Mouse (Mus musculus) liver, embryonic 14.5 days (tissue): ENCODE data around the gene Tns3. TPM values are rescaled to one million over a fixed set of nuclear protein-coding genes. Genes with fewer than 3 reads are reported as not detected.

Experiments
- ATAC-seq: fragments of 200-750 bp; cut with Nextera tagmentation; 2 replicates; pipeline ENCODE4 v1.8.0; 2017; ENCODE audit warnings: moderate number of reproducible peaks, mild to moderate bottlenecking, moderate library complexity; ENCODE audit not compliant: insufficient read depth
- DNase-seq, 3 experiments: peaks; one replicate each; pipeline ENCODE4 v3.0.0-alpha.2; 2012 to 2013; ENCODE audit warnings: low read depth in 3 of 3, low spot score in 3 of 3
- H3K27ac ChIP-seq: fragments of 300-500 bp; sonication (generic); 2 replicates; pipeline ENCODE4 v1.5.1; 2014; ENCODE audit warnings: moderate library complexity, mild to moderate bottlenecking, control low read depth, inconsistent platforms
- H3K27me3 ChIP-seq: fragments of 300-500 bp; sonication (generic); 2 replicates; pipeline ENCODE4 v1.6.1; 2014; ENCODE audit warnings: mild to moderate bottlenecking, low read length, moderate library complexity; ENCODE audit not compliant: control insufficient read depth, insufficient read depth
- H3K36me3 ChIP-seq: fragments of 300-500 bp; sonication (generic); replicated peaks from 2 replicates; pipeline ENCODE4 v1.6.1; 2014; ENCODE audit warnings: low read depth; ENCODE audit not compliant: control insufficient read depth, insufficient read depth
- H3K4me1 ChIP-seq, 2 experiments: fragments of 200-500 bp in 1 of 2; fragments of 300-500 bp in 1 of 2; sonication (generic) in 1 of 2; replicated peaks; 2 replicates each; pipeline ENCODE4 v1.6.1; 2012 to 2014; ENCODE audit warnings: antibody characterized with exemption in 1 of 2, inconsistent platforms in 1 of 2, low read length in 1 of 2; ENCODE audit not compliant: control insufficient read depth in 2 of 2, insufficient read depth in 2 of 2
- H3K4me2 ChIP-seq: fragments of 300-500 bp; sonication (generic); 2 replicates; pipeline ENCODE4 v1.6.1; 2014; ENCODE audit warnings: low read depth, mild to moderate bottlenecking, control low read depth, moderate library complexity
- H3K4me3 ChIP-seq, 2 experiments: fragments of 200-500 bp in 1 of 2; fragments of 300-500 bp in 1 of 2; sonication (generic) in 1 of 2; 2 replicates each; pipeline ENCODE4 v1.5.1; 2012 to 2014; ENCODE audit warnings: low read depth in 2 of 2, low read length in 2 of 2, mild to moderate bottlenecking in 2 of 2, control low read depth in 1 of 2, inconsistent platforms in 1 of 2, moderate library complexity in 1 of 2; ENCODE audit not compliant: insufficient read depth in 1 of 2
- H3K9ac ChIP-seq: fragments of 300-500 bp; sonication (generic); replicated peaks from 2 replicates; pipeline ENCODE4 v1.6.1; 2014; ENCODE audit warnings: mild to moderate bottlenecking, control low read depth, moderate library complexity
- H3K9me3 ChIP-seq: fragments of 300-500 bp; sonication (generic); 2 replicates; pipeline ENCODE4 v1.6.1; 2016; ENCODE audit warnings: low read length, mixed read lengths; ENCODE audit not compliant: control insufficient read depth
- CTCF ChIP-seq: IDR thresholded peaks from 2 replicates; pipeline ENCODE4 v1.5.1; 2016; ENCODE audit warnings: antibody characterized with exemption, low read depth, control low read depth
- EP300 ChIP-seq: IDR thresholded peaks from 2 replicates; pipeline ENCODE4 v1.6.1; 2016; ENCODE audit warnings: antibody characterized with exemption, low read depth
- WGBS: fragments of 180-500 bp; shearing (Covaris S2); extraction: QIAGEN DNeasy Blood & Tissue Kit; methylation state at CpG from one replicate; pipeline ENCODE4 v1.1.7; 2014; ENCODE audit not compliant: insufficient replicate concordance; 5-methylcytosine and 5-hydroxymethylcytosine counted together
- polyA plus RNA-seq, 2 experiments: library from polyadenylated mRNA; depleted of rRNA in 1 of 2; stranded (reverse) in 1 of 2; unstranded in 1 of 2; fragments of >200 nt; fragmentation: Nextera tagmentation in 1 of 2; extraction: Ambion mirVana in 1 of 2; gene quantifications; 2 replicates each; pipeline versions ENCODE4 v1.2.1 to v1.2.3; 2012 to 2014

The Tns3 gene
- polyA plus RNA-seq, 2 experiments: 2.0 to 3.0 TPM

DNA sequence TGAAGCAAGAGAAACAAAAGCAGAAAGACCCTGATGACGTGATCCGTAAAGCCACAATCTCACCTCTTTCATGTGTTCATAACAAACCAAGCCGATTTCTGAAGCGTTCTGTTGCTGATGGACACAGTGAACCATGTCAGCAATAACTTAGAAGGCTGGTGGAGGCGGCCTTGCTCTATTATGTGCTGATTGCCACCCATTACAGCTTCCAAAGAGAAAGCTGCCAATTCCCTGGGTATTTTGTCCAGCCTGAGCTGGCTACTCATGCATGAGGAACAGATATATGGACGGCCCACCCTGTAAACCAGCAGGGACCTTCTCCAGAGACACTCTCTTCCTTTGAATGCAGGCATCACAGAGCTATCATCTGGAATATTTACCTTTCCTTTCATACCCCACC, 211.1 kb downstream of the Tns3 start:
- H3K27me3 ChIP-seq: no peaks in the 10 kb centered on the region
- TF ChIP-seq CTCF (no peak), EP300 (no peak)
- no peaks in the 10 kb centered on the region for H3K36me3 ChIP-seq
- H3K4me1 ChIP-seq: peaks cover 0 to 5% of the 10 kb centered on the region in 2 experiments; a peak in 2 of 4 replicates
- 71% methylated on average over 6 of the region's 6 CpGs for WGBS
- no peak overlapping the region for H3K9ac ChIP-seq
- ATAC-seq (no peak), DNase-seq (no peak)
- H3K27ac ChIP-seq: no peak overlapping the region
- no peaks in the 10 kb centered on the region for H3K9me3 ChIP-seq
- no peak overlapping the region for H3K4me2 ChIP-seq
- no peak overlapping the region for H3K4me3 ChIP-seq

DNA sequence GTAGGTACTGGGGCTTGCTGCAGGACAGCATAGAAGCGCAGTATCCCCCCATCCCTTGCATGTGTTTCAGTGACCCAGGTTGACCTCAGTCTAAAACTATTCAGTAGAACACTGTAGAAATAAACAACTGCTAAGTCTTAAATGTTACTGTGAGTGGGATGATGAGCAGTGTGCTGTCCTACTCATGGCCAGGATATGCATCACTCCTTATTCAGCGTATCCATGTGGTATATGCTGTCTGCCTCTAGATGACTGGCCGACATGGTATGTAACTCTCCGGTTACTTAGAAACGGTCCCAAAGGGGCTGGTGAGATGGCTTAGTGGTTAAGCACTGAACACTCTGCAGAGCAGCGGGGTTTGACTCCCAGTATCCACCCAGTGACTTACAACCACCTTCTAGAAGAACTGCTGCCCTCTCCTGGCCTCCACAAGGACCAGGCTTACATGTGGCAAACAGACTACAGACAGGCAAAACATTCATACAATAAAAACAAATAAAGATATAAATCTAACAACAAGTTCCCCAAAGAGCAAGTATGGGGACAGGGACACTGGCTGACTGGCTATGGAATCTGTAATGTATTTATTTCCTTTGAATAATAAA, 212.6 kb downstream of the Tns3 start:
- WGBS: 76% methylated on average over 6 of the region's 6 CpGs
- no peak for ATAC-seq
- TF ChIP-seq CTCF: no peak
- no peak for TF ChIP-seq EP300

DNA sequence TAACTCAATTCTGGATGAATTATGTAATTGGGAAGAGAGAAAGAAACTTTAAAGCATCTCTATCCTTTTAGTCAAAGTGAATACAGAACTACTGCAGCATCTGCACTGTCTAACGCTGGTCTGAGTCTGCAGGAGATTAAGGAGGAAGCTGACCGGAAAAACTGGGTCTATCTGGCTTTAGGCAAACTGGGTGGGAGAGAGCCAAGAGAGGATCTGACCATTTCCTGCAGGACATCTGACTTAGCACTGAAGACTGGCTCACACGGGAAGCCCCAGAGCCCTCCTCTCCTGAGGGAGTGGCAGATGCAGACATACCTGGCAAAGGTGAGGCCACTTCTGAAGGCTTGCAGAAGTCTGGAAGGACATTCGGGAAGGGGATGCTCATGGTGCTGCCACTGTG, 213.8 kb downstream of the Tns3 start:
- no peak for ATAC-seq
- no peak overlapping the region for H3K9ac ChIP-seq
- H3K9me3 ChIP-seq: no peaks in the 10 kb centered on the region
- TF ChIP-seq CTCF (no peak), EP300 (no peak)
- no peak overlapping the region for H3K27ac ChIP-seq
- DNase-seq: no peak
- no peaks in the 10 kb centered on the region for H3K27me3 ChIP-seq
- no peaks in the 10 kb centered on the region for H3K4me1 ChIP-seq
- WGBS: 56% methylated on average over 4 of the region's 4 CpGs
- no peaks in the 10 kb centered on the region for H3K36me3 ChIP-seq
- no peak overlapping the region for H3K4me2 ChIP-seq
- H3K4me3 ChIP-seq: no peak overlapping the region

More for the DNA sequence above, 212.6 kb downstream of the Tns3 start:
- no peaks in the 10 kb centered on the region for H3K27me3 ChIP-seq
- no peaks in the 10 kb centered on the region for H3K36me3 ChIP-seq
- no peak overlapping the region for H3K4me2 ChIP-seq
- H3K27ac ChIP-seq: no peak overlapping the region
- no peaks in the 10 kb centered on the region for H3K9me3 ChIP-seq
- no peaks in the 10 kb centered on the region for H3K4me1 ChIP-seq
- no peak overlapping the region for H3K4me3 ChIP-seq
- H3K9ac ChIP-seq: no peak overlapping the region
- no peak for DNase-seq

- H3K36me3 ChIP-seq: no peaks in the 10 kb centered on the region
- no peak overlapping the region for H3K9ac ChIP-seq
- no peak overlapping the region for H3K4me3 ChIP-seq
- DNase-seq (no peak), ATAC-seq (no peak)
- TF ChIP-seq CTCF: no peak
- TF ChIP-seq EP300: no peak
- WGBS: 59% methylated on average over 8 of the region's 8 CpGs
- no peaks in the 10 kb centered on the region for H3K4me1 ChIP-seq
- no peak overlapping the region for H3K4me2 ChIP-seq
- no peaks in the 10 kb centered on the region for H3K27me3 ChIP-seq
- H3K9me3 ChIP-seq: no peaks in the 10 kb centered on the region
- no peak overlapping the region for H3K27ac ChIP-seq
Measured at GRCm38 (mm10) chr11:8445915-8446356, 218.4 kb downstream of the Tns3 start.

DNA sequence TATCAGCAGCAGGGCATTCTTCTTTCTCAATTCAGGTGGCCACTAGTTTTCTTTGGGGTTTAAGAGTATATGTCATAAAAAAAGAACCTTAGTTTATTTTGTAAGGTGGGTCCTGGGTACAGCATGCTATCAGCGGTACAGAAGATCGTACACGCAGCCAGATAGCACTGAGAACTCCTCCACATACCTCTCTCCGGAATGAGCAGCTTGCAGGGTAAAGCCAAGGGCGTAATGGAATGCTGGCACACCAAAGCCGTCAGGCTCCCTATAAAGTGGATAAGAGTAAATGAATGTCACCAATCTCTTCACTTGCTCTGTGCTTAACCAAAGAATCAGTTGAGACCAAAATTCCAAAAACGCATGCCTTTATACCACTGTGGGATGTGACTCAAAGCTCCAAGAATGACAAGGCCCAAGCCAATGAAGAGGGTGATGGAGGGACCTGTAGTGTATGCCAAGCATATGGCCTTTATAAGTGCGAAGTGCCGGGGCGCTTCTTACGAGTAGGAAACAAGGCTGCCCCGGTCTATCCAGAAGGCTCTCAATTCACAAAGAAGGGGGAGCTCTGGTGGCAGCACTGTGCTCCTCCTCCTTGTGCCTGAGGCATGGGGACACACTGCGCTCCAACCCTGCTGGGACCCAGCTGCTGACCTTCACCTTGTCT, 219.4 kb downstream of the Tns3 start:
- H3K9ac ChIP-seq: no peak overlapping the region
- ATAC-seq (no peak), DNase-seq (no peak)
- no peak overlapping the region for H3K4me3 ChIP-seq
- no peaks in the 10 kb centered on the region for H3K27me3 ChIP-seq
- no peak for TF ChIP-seq EP300
- no peak for TF ChIP-seq CTCF
- H3K9me3 ChIP-seq: no peaks in the 10 kb centered on the region
- H3K27ac ChIP-seq: no peak overlapping the region
- H3K4me1 ChIP-seq: no peaks in the 10 kb centered on the region
- 81% methylated on average over 13 of the region's 13 CpGs for WGBS
- no peak overlapping the region for H3K4me2 ChIP-seq
- no peaks in the 10 kb centered on the region for H3K36me3 ChIP-seq
